Comparison of ENCODE assay signal across 19 mouse cellular contexts in the genomic region with DNA sequence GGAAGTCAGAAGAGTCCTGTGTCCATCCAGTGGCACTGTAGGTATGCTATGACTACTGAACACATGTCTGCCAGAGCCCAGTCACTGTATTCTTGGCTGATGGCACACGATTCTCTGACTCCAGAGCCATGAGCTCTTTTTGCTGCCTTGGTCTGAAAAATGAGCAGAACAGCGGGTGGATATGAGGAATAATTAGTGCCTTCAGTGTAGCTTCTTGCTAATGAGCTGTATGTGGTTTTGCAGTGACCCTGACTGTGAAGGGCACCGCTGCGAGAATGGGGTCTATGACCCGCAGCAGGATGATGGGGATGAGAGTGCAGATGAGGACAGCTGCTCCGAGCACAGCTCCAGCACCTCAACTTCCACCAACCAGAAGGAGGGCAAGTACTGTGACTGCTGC. TPM values are rescaled to one million over a fixed set of nuclear protein-coding genes. Genes with fewer than 3 reads are reported as not detected.
DNase-seq lines count a peak whose midpoint lies in the region; ATAC-seq and TF ChIP-seq lines count a peak whose summit lies in the region.
"Had no signal": no experiment of that assay in that cellular context is flagged by ENCODE, and none has a peak within 500 bp of the region (broad histone marks: within the 10 kb centered on the region; RNA-seq: fewer than 3 reads in every experiment).

No protein-coding gene starts in this region.

- H3K36me3 ChIP-seq in intestine, embryonic 14.5 days (ENCODE audit: control insufficient read depth, insufficient read depth, low read length) = peaks cover 92% of the 10 kb centered on the region
- H3K36me3 ChIP-seq in intestine, embryonic 16.5 days (ENCODE audit: control insufficient read depth, insufficient read depth, low read length) = peaks cover 19% of the 10 kb centered on the region
- H3K36me3 ChIP-seq in heart, adult 2 months (ENCODE audit: control insufficient read depth, insufficient read depth, low read length) = peaks cover 3% of the 10 kb centered on the region

- no peak for TF ChIP-seq CTCF in heart, adult 2 months (IDR thresholded peaks at IDR 0.05)

- intact Hi-C loops in heart, adult 2 months (cut with DNase I) = no loop called here

- no peak overlapping the region for H3K27ac ChIP-seq in intestine, embryonic 14.5 days (ENCODE audit: low read depth)
- no peak overlapping the region for H3K27ac ChIP-seq in intestine, embryonic 16.5 days (ENCODE audit: low read length)
- no peak overlapping the region for H3K27ac ChIP-seq in heart, adult 2 months
- H3K27ac ChIP-seq: embryonic facial prominence, embryonic 10.5 days; embryonic facial prominence, embryonic 12.5 days; forebrain, embryonic 13.5 days; forebrain, embryonic 15.5 days had no signal

- ATAC-seq in intestine, embryonic 14.5 days (replicated peaks; ENCODE audit: low FRiP score, low TSS enrichment, low read depth) = no peak
- no peak for ATAC-seq in intestine, embryonic 16.5 days
- ATAC-seq: activated CD4-positive, CD25-positive, alpha-beta regulatory T cell, adult 4 months; forebrain, embryonic 13.5 days; forebrain, embryonic 15.5 days; Patski had no signal

- no peak for TF ChIP-seq EP300 in heart, adult 2 months (IDR thresholded peaks at IDR 0.05; ENCODE audit: insufficient read depth, low read depth, low read length)

- DNase-seq in intestine, embryonic 14.5 days (ENCODE audit: low spot score) = peak; percentile 44
- DNase-seq in Muller cell, postnatal 12 days (ENCODE audit: inconsistent ontology term) = peak; percentile 82
- DNase-seq in retina, embryonic 14.5 days (ENCODE audit: low spot score) = peak; percentile 41
- DNase-seq in heart, adult 2 months = no peak
- DNase-seq in spleen, postnatal 14 days (ENCODE audit: low spot score in 2 of 2) = no peak
- DNase-seq: adrenal gland, adult 8-10 months; adrenal gland, postnatal 14 days; cerebellum, adult 11-12 months; cerebellum, adult 2 months; cerebellum, adult 9-10 months; cerebellum, postnatal 10 days; cerebellum, postnatal 25 days had no signal

- H3K4me1 ChIP-seq in intestine, embryonic 14.5 days (replicated peaks; ENCODE audit: control insufficient read depth, insufficient read depth, low read length) = no peaks in the 10 kb centered on the region
- H3K4me1 ChIP-seq in intestine, embryonic 16.5 days (ENCODE audit: control insufficient read depth, insufficient read depth, low read length) = no peaks in the 10 kb centered on the region
- H3K4me1 ChIP-seq in heart, adult 2 months (ENCODE audit: control insufficient read depth, insufficient read depth, low read length) = no peaks in the 10 kb centered on the region
- H3K4me1 ChIP-seq: embryonic facial prominence, embryonic 10.5 days; embryonic facial prominence, embryonic 12.5 days; forebrain, embryonic 13.5 days; forebrain, embryonic 15.5 days had no signal

- H3K79me2 ChIP-seq in heart, adult 2 months (replicated peaks; ENCODE audit: control insufficient read depth, insufficient read depth, low read length) = no peaks in the 10 kb centered on the region

- no peak for TF ChIP-seq POLR2A in heart, adult 2 months (IDR thresholded peaks at IDR 0.05; ENCODE audit: insufficient read depth, low read depth, low read length)

- H3K4me3 ChIP-seq in intestine, embryonic 14.5 days (ENCODE audit: low read depth, low read length) = no peak overlapping the region
- no peak overlapping the region for H3K4me3 ChIP-seq in intestine, embryonic 16.5 days (ENCODE audit: low read length)
- H3K4me3 ChIP-seq in heart, adult 2 months = no peak overlapping the region
- H3K4me3 ChIP-seq: embryonic facial prominence, embryonic 10.5 days; embryonic facial prominence, embryonic 12.5 days; forebrain, embryonic 13.5 days; forebrain, embryonic 15.5 days had no signal

- H3K4me2 ChIP-seq in intestine, embryonic 14.5 days (ENCODE audit: low read length) = no peak overlapping the region
- no peak overlapping the region for H3K4me2 ChIP-seq in intestine, embryonic 16.5 days (ENCODE audit: low read depth, low read length)
- H3K4me2 ChIP-seq: embryonic facial prominence, embryonic 12.5 days; forebrain, embryonic 13.5 days; forebrain, embryonic 15.5 days had no signal

- H3K9me3 ChIP-seq in intestine, embryonic 14.5 days (ENCODE audit: control insufficient read depth, low read length) = no peaks in the 10 kb centered on the region
- H3K9me3 ChIP-seq in intestine, embryonic 16.5 days (ENCODE audit: control insufficient read depth, low read length) = no peaks in the 10 kb centered on the region
- H3K9me3 ChIP-seq: embryonic facial prominence, embryonic 10.5 days; embryonic facial prominence, embryonic 12.5 days; forebrain, embryonic 13.5 days; forebrain, embryonic 15.5 days had no signal

- no peaks in the 10 kb centered on the region for H3K27me3 ChIP-seq in intestine, embryonic 14.5 days (replicated peaks; ENCODE audit: control insufficient read depth, insufficient read depth, low read length)
- H3K27me3 ChIP-seq in intestine, embryonic 16.5 days (replicated peaks; ENCODE audit: control insufficient read depth, insufficient read depth, low read length) = no peaks in the 10 kb centered on the region
- no peaks in the 10 kb centered on the region for H3K27me3 ChIP-seq in heart, adult 2 months (ENCODE audit: control insufficient read depth, insufficient read depth, low read length)
- H3K27me3 ChIP-seq: embryonic facial prominence, embryonic 12.5 days; forebrain, embryonic 13.5 days; forebrain, embryonic 15.5 days; Patski had no signal

- 93% methylated on average over 6 of the region's 6 CpGs for WGBS in intestine, embryonic 14.5 days
- WGBS in intestine, embryonic 16.5 days = 93% methylated on average over 6 of the region's 6 CpGs
- 91% methylated on average over 6 of the region's 6 CpGs for WGBS in heart, adult 2 months

- no peak overlapping the region for H3K9ac ChIP-seq in intestine, embryonic 14.5 days (ENCODE audit: low read length)
- H3K9ac ChIP-seq in intestine, embryonic 16.5 days (ENCODE audit: low read depth, low read length) = no peak overlapping the region
- H3K9ac ChIP-seq in heart, adult 2 months (ENCODE audit: low read depth, low read length) = no peak overlapping the region
- H3K9ac ChIP-seq: embryonic facial prominence, embryonic 12.5 days; forebrain, embryonic 13.5 days; forebrain, embryonic 15.5 days had no signal

RNA-seq across cellular contexts. Expression of gene Tnip2, which starts 52.0 kb away (rescaled TPM):
- 12.9 and 19.4 TPM in 2 replicates for polyA plus RNA-seq in intestine, embryonic 14.5 days (2014; fragmentation: Nextera tagmentation; extraction: Ambion mirVana)
- polyA plus RNA-seq in intestine, embryonic 16.5 days (2015; fragmentation: Nextera tagmentation; extraction: Ambion mirVana) = 15.8 and 17.1 TPM in 2 replicates
- 1 to 10 TPM; 5.9 to 6.7 TPM for total RNA-seq in heart, adult 2 months (2021)
- polyA plus RNA-seq in heart, adult 2 months (2012; rRNA removed) = 12.5 and 14.5 TPM in 2 replicates

Comparison
In these comparisons a context has a peak if more than half of its experiments do, and no peak if none do; other contexts are left out.
1. DNase-seq: peak in intestine, embryonic 14.5 days (single experiment), Muller cell, postnatal 12 days (single experiment) and retina, embryonic 14.5 days (single experiment); none in heart, adult 2 months (0 of 2) and spleen, postnatal 14 days (0 of 2).